Mouse (Mus musculus): ENCODE measurements around the gene Hyal2. TPM values are rescaled to one million over a fixed set of nuclear protein-coding genes. Genes with fewer than 3 reads are reported as not detected.
"Not testable (repeated sequence)": the region's sequence is repeated elsewhere in the genome, so short reads cannot be mapped to it uniquely, and the experiment has no call there.

The Hyal2 gene
- total and polyA plus RNA-seq, 2 experiments from 2014 or later: 42.7 to 65.3 TPM

GRCm38 (mm10) chr9:107555701-107556100 is 12.0 kb upstream of the Hyal2 start:
- DNase-seq (ENCODE audit: low spot score) (no peak), ATAC-seq (ENCODE audit: low FRiP score) (no peak)
- H3K27me3 ChIP-seq (ENCODE audit: insufficient read depth, low read length): peaks cover 19% of the 10 kb centered on the region
- no peak for TF ChIP-seq CTCF (IDR thresholded peaks at IDR 0.05)
- H3K27ac ChIP-seq (ENCODE audit: low read depth, low read length): no peak overlapping the region
- peak overlapping the region; percentile 74; the same call in 1 of the 2 replicates for H3K4me3 ChIP-seq (ENCODE audit: low read depth, low read length)
- no peaks in the 10 kb centered on the region for H3K9me3 ChIP-seq (ENCODE audit: low read length)
- 39% methylated on average over 2 of the region's 2 CpGs for WGBS
- peak overlapping the region; percentile 74; the same call in 1 of the 2 replicates for H3K9ac ChIP-seq (replicated peaks; ENCODE audit: low read length, poor library complexity, severe bottlenecking)
- H3K4me1 ChIP-seq (ENCODE audit: insufficient read depth, low read length): no peaks in the 10 kb centered on the region; the same call in 1 of the 2 replicates
- peak overlapping the region; percentile 81 for H3K4me2 ChIP-seq (ENCODE audit: low read depth, low read length, poor library complexity, severe bottlenecking)
- H3K36me3 ChIP-seq (ENCODE audit: insufficient read depth, low read length): peaks cover 25% of the 10 kb centered on the region

GRCm38 (mm10) chr9:107556346-107556745 is 11.4 kb upstream of the Hyal2 start:
- Histone ChIP-seq H3K4me1 (ENCODE audit: insufficient read depth, low read length) (no peaks in the 10 kb centered on the region; the same call in 1 of the 2 replicates), H3K4me2 (ENCODE audit: low read depth, low read length, poor library complexity, severe bottlenecking) (peak overlapping the region; percentile 81; the same call in 1 of the 2 replicates), H3K9me3 (ENCODE audit: low read length) (no peaks in the 10 kb centered on the region), H3K4me3 (ENCODE audit: low read depth, low read length) (no peak overlapping the region), H3K27ac (ENCODE audit: low read depth, low read length) (no peak overlapping the region), H3K9ac (replicated peaks; ENCODE audit: low read length, poor library complexity, severe bottlenecking) (no peak overlapping the region; the same call in 1 of the 2 replicates), H3K36me3 (ENCODE audit: insufficient read depth, low read length) (peaks cover 26% of the 10 kb centered on the region), H3K27me3 (ENCODE audit: insufficient read depth, low read length) (peaks cover 14% of the 10 kb centered on the region)
- no peak for DNase-seq (ENCODE audit: low spot score)
- TF ChIP-seq CTCF (IDR thresholded peaks at IDR 0.05): no peak
- ATAC-seq (ENCODE audit: low FRiP score): no peak
- WGBS: 76% methylated on average over 3 of the region's 3 CpGs

GRCm38 (mm10) chr9:107563029-107563581 is 4.6 kb upstream of the Hyal2 start, which contains the start of gene Tusc2:
Tusc2 (plus strand) TSS chr9:107563255.
- DNase-seq (ENCODE audit: low spot score): peak; percentile 96
- Histone ChIP-seq H3K27ac (ENCODE audit: low read depth, low read length) (peak within 1 kb of the TSS; percentile 68), H3K9ac (replicated peaks; ENCODE audit: low read length, poor library complexity, severe bottlenecking) (peak within 1 kb of the TSS; percentile 85), H3K36me3 (ENCODE audit: insufficient read depth, low read length) (peaks cover 33% of the 10 kb centered on the region), H3K27me3 (ENCODE audit: insufficient read depth, low read length) (no peaks in the 10 kb centered on the region), H3K4me3 (ENCODE audit: low read depth, low read length) (peak within 1 kb of the TSS; percentile 92), H3K4me2 (ENCODE audit: low read depth, low read length, poor library complexity, severe bottlenecking) (peak within 1 kb of the TSS; percentile 75), H3K9me3 (ENCODE audit: low read length) (no peaks in the 10 kb centered on the region), H3K4me1 (ENCODE audit: insufficient read depth, low read length) (peaks cover 15% of the 10 kb centered on the region)
- peak; percentile 95 for ATAC-seq (ENCODE audit: low FRiP score)
- no peak for TF ChIP-seq CTCF (IDR thresholded peaks at IDR 0.05)
- under 1% methylated on average over 44 of the region's 46 CpGs for WGBS

- peak; percentile 26 for TF ChIP-seq CTCF (IDR thresholded peaks at IDR 0.05)
- Histone ChIP-seq H3K4me1 (ENCODE audit: insufficient read depth, low read length) (peaks cover 21% of the 10 kb centered on the region), H3K36me3 (ENCODE audit: insufficient read depth, low read length) (peaks cover 17% of the 10 kb centered on the region)
- DNase-seq (ENCODE audit: low spot score); H3K4me3 ChIP-seq (ENCODE audit: low read depth, low read length); H3K9me3 ChIP-seq (ENCODE audit: low read length); H3K4me2 ChIP-seq (ENCODE audit: low read depth, low read length, poor library complexity, severe bottlenecking); ATAC-seq (ENCODE audit: low FRiP score); H3K9ac ChIP-seq (replicated peaks; ENCODE audit: low read length, poor library complexity, severe bottlenecking); H3K27ac ChIP-seq (ENCODE audit: low read depth, low read length); H3K27me3 ChIP-seq (ENCODE audit: insufficient read depth, low read length): not testable (repeated sequence)
- WGBS: 51% methylated on average over 5 of the region's 5 CpGs
Measured at GRCm38 (mm10) chr9:107565556-107565955, 2.2 kb upstream of the Hyal2 start.

- peaks cover 25% of the 10 kb centered on the region for H3K4me1 ChIP-seq (ENCODE audit: insufficient read depth, low read length)
Measured at GRCm38 (mm10) chr9:107566041-107566709, 1.6 kb upstream of the Hyal2 start.

DNA sequence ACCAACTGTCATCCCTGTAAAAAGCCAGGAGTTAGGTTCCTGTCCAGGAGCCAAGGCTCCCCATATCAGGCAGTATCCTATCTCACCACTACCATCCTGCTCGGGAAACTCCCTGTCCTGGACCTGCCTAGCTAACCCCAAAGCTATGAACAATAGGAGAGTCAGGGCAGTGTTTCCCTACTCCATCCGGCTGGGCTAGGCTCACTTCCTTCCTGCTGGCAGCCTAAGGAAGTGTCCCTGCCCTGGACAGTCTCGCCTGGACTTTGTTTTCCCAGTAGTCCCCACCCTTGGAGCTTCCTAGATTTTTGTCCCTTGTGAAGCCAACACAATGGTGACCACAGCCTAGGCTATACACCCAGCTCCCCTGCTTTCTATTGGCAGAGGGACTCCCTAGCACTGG is 890 bp upstream of the Hyal2 start:
- DNase-seq (ENCODE audit: low spot score): no peak
- H3K9me3 ChIP-seq (ENCODE audit: low read length): no peaks in the 10 kb centered on the region
- no peaks in the 10 kb centered on the region for H3K27me3 ChIP-seq (ENCODE audit: insufficient read depth, low read length)
- peaks cover 28% of the 10 kb centered on the region for H3K4me1 ChIP-seq (ENCODE audit: insufficient read depth, low read length)
- 0 out of 2 replicates have a peak overlapping the region, but pooled peaks have one; percentile 18 for H3K27ac ChIP-seq (ENCODE audit: low read depth, low read length)
- ATAC-seq (ENCODE audit: low FRiP score): no peak
- no peak overlapping the region for H3K4me2 ChIP-seq (ENCODE audit: low read depth, low read length, poor library complexity, severe bottlenecking)
- H3K4me3 ChIP-seq (ENCODE audit: low read depth, low read length): no peak overlapping the region
- H3K36me3 ChIP-seq (ENCODE audit: insufficient read depth, low read length): peaks cover 20% of the 10 kb centered on the region
- 69% methylated on average over 3 of the region's 3 CpGs for WGBS
- H3K9ac ChIP-seq (replicated peaks; ENCODE audit: low read length, poor library complexity, severe bottlenecking): no peak overlapping the region
- no peak for TF ChIP-seq CTCF (IDR thresholded peaks at IDR 0.05)

More at GRCm38 (mm10) chr9:107566041-107566709, 1.6 kb upstream of the Hyal2 start:
- H3K27me3 ChIP-seq (ENCODE audit: insufficient read depth, low read length): no peaks in the 10 kb centered on the region
- no peak for ATAC-seq (ENCODE audit: low FRiP score)
- peaks cover 22% of the 10 kb centered on the region for H3K36me3 ChIP-seq (ENCODE audit: insufficient read depth, low read length)
- H3K27ac ChIP-seq (ENCODE audit: low read depth, low read length): 0 out of 2 replicates have a peak overlapping the region, but pooled peaks have one; percentile 18
- H3K9me3 ChIP-seq (ENCODE audit: low read length): no peaks in the 10 kb centered on the region
- peak; percentile 85 for TF ChIP-seq CTCF (IDR thresholded peaks at IDR 0.05)
- peak; percentile 70 for DNase-seq (ENCODE audit: low spot score)
- no peak overlapping the region for H3K4me2 ChIP-seq (ENCODE audit: low read depth, low read length, poor library complexity, severe bottlenecking)
- no peak overlapping the region for H3K4me3 ChIP-seq (ENCODE audit: low read depth, low read length)
- no peak overlapping the region for H3K9ac ChIP-seq (replicated peaks; ENCODE audit: low read length, poor library complexity, severe bottlenecking)
- WGBS: 58% methylated on average over 15 of the region's 15 CpGs

Measured in midbrain, postnatal 0 days (tissue).